Mouse (Mus musculus) liver, adult (tissue): ENCODE results near the gene Mup9.
"Not testable (repeated sequence)": the region's sequence is repeated elsewhere in the genome, so short reads cannot be mapped to it uniquely, and the experiment has no call there.

Experiments
- GATA4 ChIP-seq: IDR thresholded peaks from 2 replicates; pipeline ENCODE4 v1.6.1; 2014; ENCODE audit warnings: mild to moderate bottlenecking, low read length; ENCODE audit not compliant: insufficient replicate concordance

Mup9 gene

GRCm38 (mm10) chr4:60421852-60422251, at the start of gene Mup9:
Mup9 (minus strand) TSS chr4:60421952.
- not testable (repeated sequence) for TF ChIP-seq GATA4
